Mouse (Mus musculus) retina, postnatal 1 day (tissue): ENCODE data around the gene Txnrd2.

Source experiments
- DNase-seq: peaks from one replicate; pipeline ENCODE4 v3.0.0-alpha.2; 2012

Gene Txnrd2

DNA sequence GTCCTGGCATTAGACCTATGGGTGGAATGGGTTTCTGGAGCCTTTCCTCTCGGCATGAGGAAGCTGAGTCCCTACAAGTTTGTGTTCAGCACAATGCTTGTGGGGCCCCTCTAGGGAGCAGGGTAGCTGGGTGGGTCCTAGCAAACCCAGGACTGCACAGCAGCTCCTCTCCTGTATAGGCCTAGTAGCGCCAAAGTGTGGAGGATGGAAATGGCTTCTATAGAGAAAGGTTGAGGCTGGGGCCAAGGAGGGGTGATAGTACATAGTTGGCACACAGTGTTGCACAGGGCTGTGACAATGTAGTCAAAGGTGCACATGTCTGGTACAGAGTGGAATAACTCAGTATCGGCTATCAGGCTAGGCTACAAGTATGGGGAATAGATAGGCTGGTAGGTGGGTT, 32.1 kb upstream of the Txnrd2 start:
- no peak for DNase-seq

DNA sequence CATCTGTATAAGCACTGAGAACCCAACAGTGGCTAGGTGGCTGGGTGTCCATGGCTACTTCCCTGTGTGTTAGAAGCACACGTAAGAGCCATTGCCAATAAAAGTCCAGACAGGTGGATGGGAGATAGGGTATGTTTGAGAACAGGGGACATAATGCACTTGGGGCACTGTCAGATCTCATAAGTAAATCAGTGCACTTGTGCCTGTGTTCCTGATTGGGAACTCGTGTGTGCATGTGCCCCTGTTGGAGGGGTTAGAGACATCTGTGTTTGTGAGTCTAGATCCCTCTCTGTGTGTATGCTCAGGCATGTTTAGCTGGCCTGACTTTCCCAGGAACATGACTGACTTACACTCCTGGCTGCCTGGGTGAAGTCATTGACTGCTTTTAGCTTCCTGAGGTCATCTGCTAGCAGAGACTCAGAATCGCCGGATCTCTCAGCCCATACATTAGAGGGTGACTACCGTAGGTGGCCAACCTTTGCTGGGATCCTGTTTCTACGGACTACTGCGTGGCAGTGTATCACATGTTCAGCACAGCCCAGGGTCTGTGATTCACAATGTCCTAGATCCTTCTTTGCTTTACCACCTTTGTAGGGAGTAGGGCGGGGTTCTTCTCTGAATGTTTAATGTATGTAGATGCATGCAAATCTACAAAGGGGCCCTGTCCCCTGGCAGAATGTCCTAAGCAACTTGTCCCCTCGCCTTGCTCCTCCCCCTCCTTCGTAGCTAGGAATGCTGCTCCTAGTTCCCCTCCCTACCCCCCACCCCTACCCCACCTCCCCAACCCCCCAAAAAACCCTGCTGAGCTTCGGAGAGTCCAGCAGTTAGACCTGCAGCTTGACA, 31.2 kb upstream of the Txnrd2 start:
- DNase-seq, result no peak

DNA sequence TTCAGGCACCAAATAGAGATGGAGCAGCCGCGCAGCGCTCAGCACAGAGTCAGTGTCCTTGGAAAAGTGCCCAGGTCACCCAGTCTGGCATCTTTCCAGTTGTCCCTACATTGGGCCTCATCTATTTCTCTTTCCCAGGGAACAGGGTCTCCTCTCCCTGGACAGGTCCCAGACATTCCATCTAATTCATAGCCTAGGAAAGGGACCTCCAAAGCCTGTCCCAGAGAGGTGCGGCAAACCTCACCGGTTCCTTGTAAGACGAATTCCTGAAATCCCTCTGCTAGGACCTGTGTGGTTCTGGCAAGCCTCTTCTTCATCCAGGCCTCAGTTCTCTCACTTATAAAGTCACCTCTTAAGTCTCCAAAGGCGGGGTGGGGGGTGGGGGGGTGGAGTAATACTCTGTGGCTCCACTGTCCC, 30.6 kb upstream of the Txnrd2 start:
- peak; percentile 77 for DNase-seq

DNA sequence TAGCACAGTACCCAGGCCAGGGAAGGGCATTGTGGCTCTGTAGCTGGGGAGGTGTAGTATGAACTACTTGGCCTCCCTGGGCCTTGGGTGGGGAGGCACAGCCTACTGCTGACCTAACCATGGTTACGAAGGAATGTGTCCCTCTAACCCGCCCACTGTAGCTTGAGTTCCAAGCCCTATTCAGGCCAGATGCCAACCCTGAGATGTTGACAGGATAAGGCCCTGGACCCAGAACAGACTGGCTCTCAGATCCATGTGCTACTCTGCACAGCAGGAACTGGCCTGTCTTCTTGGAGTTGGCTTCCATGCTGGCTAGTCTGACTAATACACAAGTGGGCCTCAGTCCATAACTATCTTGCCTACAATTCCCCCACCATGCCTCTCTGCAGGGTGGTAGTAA, 30.0 kb upstream of the Txnrd2 start:
- DNase-seq, result no peak

DNA sequence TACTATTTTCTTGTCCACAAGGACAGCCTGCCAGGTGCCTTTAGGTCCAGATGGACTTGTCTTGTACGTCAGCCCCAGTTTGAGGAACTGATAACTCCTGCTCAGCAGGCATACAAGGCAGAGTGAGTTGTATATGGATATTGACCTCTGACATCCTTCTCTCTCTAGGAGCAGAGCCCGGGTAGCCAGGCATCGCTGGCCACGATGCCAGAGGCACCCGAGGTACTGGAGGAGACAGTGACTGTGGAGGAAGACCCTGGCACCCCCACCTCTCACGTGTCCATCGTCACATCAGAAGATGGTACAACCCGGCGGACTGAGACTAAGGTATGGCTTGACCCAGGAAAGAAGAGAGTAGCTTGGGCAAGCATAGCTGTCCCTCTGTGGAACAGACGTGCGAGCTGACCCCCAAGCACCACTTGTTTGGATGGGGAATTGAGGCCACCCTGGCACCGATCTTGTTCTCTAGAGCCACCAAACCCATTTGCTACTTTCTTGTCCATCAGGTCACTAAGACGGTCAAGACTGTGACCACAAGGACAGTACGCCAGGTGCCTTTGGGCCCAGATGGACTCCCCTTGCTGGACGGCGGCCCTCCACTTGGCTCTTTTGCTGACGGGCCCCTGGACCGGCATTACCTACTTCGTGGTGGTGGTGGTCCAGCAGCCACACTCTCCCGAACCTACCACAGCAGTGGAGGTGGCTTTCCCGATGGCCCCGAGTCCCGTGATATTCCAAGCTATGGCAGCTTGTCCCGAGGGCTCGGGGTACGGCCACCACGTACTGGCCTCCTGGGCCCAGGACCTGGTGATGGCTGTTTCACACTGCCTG, 29.2 kb upstream of the Txnrd2 start:
- no peak for DNase-seq

DNA sequence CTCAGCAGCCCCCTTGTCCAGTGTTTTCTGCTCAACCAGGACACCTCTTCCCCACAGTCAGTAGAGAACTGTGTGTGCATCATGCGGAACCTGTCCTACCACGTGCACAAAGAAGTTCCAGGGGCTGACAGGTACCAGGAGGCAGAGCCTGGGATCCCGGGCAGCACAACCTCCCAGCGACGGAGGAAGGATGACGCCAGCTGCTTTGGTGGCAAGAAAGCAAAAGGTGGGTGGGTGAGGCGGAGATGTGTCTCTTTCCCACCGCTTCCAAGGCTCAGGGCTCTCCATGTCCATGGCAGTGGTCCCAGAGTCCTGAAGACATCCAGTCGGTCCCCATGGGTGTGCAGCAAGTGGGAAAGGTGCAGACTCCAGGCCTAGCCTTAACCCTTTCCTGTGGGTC, 26.2 kb upstream of the Txnrd2 start:
- no peak for DNase-seq

DNA sequence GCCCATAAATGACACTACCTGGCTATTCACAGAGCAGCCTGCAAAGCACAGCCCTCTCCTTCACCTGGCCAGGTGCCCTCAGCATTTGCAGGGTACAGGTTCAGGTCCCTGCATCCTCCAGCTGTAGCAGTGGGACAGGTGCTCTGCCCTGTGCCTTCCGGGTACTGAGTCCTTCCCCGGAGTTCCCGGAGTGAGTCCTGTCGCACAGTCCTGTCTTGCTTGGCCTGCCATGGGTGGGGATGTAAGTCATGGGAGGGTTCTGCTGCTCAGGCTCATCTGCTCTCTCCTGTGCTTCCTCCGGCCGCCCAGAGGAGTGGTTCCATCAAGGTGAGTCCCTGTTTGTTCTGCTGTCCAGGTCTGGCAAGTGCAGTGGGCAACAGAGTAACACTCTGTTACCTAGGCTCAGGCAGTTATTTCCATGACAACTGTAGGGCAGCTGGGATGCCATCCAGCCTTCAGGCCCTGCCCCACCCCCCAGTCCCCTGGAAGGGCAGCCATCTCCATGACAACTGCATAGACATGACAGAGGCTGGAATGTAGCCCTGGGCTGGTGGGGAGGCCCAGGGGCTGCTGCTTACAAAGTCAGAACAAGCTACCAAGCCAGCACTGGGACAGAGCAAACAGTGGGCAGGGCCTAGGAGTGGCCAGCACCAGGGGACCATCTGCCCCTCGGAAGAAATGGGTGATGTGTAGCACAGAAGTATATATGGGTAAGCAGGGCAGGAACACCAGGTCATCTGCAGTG, 25.5 kb upstream of the Txnrd2 start:
- DNase-seq, result peak; percentile 95

DNA sequence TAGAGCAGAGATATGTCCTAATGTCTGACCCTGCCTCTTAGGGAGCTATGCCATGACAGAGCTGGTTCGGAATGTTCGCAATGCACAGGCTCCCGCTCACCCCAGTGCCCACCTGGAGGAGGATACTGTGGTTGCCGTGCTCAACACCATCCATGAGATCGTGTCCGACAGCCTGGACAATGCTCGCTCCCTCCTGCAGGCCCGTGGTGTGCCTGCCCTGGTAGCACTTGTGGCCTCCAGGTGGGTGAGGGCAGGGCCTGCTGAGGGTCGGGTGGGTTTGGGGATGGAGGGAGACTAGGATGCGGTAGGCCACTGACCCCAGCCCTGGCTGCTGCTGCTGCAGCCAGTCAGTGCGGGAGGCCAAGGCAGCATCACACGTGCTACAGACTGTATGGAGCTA, 22.9 kb upstream of the Txnrd2 start:
- no peak for DNase-seq

DNA sequence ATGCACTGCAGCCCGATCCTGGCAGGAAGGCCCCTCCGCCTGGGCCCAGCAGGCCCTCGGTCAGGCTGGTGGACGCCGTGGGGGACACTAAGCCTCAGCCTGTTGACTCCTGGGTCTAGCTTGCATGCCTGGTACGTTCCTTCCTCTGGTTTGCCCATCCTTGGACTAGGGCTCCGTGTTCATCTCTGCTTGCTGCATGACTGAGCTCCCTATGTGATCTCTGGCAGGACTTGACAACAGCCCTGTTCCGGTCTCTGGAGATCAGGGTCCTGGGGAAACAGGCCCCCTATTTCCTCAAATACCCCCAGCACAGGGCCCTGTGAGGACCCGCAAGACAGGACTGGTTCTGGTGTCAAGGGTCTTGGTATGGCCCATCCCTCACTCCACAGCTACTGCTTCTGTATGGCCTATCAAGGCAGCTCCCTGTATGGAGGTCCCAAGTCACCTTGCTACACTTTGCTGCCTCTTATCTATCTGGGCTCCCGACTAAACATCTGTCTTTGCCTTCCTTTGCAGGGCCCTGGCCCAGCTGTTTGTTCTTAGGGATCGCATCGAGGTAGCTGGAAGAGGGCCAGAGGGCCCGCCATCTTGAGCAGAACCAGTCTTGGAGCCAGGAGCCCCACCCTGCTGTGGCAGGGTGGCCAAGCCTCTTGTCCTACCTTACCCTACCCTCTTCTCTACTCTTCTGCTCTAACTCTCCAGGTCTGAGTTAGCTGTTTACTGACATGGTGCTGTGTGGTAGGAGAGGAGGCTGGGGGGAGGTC, 20.9 kb upstream of the Txnrd2 start:
- no peak for DNase-seq

DNA sequence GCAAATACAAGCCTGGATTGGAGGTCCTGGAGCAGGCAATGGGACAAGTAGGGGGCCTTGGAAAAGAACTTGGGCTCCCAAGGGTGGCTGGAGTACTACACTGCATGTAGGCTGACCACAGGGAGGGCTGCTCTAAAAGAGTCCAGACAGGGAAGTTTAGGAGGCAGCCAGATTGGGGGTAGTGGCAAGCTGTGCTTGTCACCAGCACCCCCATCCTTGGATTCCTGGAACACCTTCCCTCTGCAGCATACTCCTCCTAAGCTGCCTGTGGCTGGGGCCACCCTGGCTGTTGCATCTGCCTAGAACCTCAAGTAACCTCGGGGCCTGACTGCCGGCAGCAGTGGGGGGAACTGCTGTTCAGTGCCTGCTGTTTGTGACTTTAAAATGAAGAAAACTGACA, 20.3 kb upstream of the Txnrd2 start:
- DNase-seq, result no peak

DNA sequence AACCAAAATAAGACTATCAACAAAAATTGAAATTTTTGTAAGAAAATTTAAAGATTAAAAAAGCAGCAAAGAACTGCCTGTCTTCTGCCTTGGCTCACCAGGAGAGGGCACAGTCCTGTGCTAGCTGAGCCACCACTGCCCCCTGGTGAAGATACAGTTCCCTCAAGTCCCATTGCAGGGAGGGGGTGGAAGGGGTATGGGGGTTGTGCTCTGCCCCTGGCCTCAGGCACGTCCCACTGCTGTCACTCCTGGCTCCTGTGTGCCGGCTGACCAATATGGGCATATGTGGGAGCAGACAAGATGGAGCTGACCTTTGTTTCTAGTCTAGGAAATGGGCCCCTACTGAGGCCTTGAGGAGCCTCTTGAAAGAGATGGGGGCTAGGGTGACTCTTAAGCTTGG, 19.9 kb upstream of the Txnrd2 start:
- DNase-seq, result peak; percentile 77

DNA sequence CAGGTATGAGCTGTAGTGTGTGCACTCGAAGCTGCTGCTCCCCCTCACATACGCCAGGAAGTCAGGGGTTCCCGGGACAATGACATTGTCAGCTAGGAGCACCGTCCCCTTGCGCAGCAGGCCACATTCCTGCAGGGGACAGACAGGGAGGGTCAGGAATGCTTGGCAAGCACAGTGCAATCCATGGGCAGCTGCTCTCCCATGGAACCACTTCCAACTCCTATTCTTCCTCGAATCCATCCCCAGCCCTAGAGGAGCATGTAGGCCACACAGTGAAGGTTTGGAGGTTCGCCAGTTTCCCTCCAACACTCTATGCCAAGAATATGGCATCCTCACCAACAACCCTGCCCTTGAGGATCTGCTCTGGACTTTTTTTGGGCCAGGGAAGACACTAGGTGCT, 18.3 kb upstream of the Txnrd2 start:
- no peak for DNase-seq

DNA sequence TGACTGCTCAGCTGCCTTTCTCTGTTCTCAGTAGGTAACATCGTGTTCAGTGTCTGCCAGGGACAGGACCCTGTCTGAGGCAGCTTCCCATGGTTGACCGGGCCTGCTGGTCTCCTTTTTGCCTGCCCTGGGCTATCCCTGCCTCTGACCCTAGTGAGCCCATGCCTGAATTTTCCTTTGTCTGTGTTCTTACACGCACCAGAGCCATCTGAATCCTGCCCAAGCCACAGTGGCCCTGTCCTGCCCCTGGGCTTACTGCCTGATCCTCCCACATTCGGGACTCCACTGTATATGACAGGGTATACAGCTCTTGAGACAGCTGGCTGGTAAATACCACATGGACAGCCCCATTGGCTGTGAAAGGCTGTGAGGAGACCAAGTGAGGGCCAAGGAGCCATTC, 16.4 kb upstream of the Txnrd2 start:
- DNase-seq, result no peak

DNA sequence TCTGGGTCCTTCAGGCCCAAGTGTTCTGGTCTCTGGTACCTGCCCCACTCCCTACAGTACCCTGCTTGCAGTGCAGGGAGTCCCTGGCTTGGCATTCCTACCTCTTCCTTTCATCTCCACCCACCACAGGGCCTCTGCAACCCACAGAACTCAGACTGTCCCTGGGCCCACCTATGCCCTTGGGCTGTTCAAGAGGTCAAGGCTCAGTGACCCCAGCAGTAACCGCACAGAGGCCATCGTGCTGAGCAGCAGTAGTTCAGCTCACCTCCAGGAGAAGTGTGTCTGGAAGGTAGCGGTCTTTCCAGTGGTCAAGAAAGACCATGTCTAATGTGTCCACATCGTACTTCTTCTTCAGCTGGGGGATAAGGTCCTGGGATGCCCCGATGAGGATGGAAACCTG, 15.8 kb upstream of the Txnrd2 start:
- no peak for DNase-seq

DNA sequence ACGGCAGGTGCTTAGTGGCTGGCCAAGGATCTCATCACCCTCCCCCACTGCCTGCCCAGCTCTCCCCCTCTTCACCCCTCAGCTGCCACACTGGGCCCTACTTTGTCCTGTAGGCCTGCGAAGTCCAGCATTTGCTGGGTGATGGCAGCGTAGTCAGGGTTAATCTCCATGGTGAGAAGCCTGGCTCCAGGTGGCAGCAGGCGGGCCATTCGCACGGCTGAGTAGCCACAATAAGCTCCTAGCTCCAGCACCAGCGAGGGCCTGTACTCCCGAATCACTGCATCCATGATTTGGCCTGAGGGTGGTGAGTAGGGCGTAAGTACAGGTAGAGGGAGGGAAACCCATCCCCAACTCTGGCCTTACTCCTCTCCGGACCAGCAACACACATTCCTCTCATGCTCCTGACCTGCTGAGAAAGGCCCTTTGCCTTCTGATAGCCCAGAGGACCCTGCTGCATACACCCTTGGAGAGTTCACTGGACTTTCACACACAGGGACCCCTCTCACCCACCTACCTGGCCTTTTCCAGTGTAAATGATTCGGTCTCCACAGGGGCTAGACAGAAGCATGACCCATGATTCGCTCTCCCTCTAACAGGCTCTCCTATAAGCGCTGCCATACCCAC, 15.0 kb upstream of the Txnrd2 start:
- peak; percentile 73 for DNase-seq

DNA sequence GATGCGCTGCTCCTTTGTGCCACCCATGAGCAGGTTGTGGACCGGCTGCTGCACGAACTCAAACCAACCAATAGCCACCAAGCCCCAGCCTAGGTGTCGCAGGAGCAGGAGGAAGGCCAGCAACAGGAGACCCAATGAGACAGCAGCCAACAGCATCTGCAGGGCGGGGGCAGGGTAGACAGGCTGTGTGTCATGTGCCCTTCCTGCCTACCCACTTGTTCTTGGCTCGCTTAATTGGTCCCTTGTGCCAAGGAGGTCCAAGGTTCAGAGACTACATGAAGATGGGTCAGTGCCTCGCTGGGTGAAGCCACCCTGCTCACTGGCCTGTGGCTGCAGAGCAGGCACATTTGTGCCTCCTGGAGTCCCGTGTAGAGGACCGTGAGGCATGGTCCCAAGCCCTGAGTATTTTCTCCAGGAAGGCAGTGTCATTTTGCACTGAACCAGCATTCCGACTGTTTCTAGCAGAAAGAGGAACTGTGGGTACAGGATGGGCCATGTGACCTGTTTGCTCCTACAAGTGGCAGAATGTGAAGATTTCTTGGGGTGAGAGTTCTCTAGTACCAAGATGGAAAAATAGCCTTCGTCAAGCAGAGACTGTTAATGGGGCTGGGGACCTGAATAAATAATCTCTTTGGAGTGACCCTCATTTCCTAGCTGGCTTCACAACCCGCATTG, 14.2 kb upstream of the Txnrd2 start:
- peak; percentile 59 for DNase-seq

DNA sequence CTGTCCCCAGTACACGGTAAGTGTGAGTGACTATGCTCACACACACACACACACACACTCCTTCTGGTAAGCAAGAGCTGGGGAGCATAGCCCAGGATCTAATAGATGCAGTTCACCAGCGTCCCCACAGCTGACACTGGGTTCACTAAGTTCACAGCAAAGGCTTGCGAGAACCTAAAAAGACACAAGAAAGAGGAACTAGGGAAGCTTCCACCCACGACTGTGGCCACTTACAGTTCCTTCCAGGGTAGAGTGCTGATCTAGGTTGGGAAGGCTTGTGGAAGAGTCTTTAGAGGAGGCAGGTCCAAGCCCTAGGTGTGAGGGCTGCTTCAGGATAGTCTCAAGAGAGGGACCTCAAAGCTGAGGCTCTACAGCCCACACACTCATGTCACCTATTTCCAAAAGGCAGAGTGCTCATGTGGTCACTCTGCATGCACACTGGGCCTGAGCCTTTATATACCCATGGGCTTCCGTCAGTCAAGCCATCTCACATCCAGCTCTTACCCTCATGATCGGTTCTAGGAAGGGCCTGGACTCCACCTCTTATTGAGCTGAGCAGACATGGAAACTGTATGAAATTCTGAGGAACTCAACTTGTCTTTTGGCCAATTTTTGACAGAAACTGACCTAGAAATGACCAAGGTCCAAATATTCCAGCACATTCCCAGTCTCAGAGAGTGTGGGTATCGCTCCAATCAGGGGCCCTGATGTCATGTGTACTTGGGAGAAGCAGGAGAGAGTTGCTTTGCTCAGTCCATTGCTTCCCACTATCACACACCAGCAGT, 13.0 kb upstream of the Txnrd2 start:
- no peak for DNase-seq

DNA sequence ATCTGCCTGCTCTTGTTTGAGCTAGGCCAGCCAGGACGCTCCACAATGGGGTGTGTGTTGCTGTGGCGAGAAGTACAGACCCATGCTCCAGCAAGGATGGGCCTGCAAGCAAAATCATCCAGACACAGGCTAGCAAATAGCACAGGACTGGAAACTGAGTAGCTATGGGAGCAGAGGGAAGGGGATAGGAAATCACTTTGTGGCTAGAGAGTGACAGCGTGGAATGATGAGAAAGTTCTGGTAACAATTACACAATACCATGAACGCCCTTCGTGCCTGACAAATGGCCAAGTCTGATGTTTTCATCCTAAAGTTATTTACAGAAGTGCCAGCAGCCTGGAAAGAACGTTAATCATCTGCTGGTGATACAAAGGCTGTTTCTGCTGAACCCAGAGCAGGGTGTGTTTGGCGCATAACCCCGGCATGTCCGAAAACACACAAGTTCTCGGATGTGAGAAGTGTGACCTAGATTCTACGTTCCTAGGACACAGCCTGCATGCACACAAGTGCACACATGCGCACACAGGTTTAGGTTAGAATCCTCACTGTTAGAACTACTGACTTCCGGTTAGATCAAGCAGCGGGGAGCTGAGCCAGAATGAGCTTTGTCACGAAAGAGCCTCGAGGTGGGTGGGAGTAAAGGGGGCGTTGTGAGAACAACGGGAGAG, 10.0 kb upstream of the Txnrd2 start:
- DNase-seq, result no peak

DNA sequence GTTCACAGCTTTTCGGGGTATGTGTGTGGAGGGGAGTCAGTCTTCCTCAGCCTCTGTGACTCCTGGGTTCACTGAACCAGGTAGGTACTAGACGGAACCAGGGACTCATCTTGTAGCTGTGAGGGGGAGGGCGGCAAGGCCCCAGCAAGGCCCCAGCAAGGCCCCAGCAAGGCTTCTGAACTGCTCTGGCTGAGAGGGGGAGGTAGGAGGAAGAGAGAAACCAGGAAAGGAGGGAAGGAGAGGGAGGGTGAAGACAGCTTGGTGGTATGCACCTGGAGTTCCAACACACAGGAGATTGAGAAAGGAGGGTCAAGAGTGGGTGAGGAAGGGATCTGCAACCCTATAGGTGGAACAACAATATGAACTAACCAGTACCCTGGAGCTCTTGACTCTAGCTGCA, 9.3 kb upstream of the Txnrd2 start:
- no peak for DNase-seq

DNA sequence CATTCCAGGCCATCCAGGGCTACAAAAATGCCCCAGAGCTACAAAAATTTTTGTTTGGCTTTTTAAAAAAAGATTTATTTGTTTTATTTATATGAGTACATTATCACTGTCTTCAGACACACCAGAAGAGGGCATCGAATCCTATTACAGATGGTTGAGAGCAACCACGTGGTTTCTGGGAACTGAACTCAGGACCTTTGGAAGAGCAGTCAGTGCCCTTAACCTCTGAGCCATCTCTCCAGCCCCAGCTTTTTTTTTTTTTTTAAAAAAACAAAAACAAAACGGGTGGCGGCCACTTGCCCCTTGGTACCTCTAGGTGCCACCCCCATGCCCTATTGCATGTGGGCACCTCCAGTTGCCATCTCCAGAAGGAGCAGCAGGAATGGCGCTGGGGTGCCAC, 8.7 kb upstream of the Txnrd2 start:
- no peak for DNase-seq
